Mouse (Mus musculus): Measurements from ENCODE around the gene Raver1.
A peak's percentile ranks its signal among the peaks of the same experiment; 100 is the strongest.

The Raver1 gene

GRCm38 (mm10) chr9:21091707-21092320 is at the start of gene Raver1, which contains the start of gene Gm38431:
Raver1 (minus strand) TSS chr9:21092008.
Gm38431 (minus strand) TSS chr9:21091997.
- DNase-seq, result peak; percentile 94

- no peak for DNase-seq
These were observed 46.6 kb upstream of the Raver1 start for GRCm38 (mm10) chr9:21138386-21138785.

GRCm38 (mm10) chr9:21137229-21137628 is 45.4 kb upstream of the Raver1 start:
- peak; percentile 61 for DNase-seq

GRCm38 (mm10) chr9:21136401-21136800 is 44.6 kb upstream of the Raver1 start:
- no peak for DNase-seq

GRCm38 (mm10) chr9:21135941-21136381 is 44.2 kb upstream of the Raver1 start:
- no peak for DNase-seq

GRCm38 (mm10) chr9:21135329-21135890 is 43.6 kb upstream of the Raver1 start:
- DNase-seq, result no peak

GRCm38 (mm10) chr9:21134595-21135328 is 43.0 kb upstream of the Raver1 start:
- DNase-seq, result no peak

GRCm38 (mm10) chr9:21133064-21133707 is 41.4 kb upstream of the Raver1 start:
- DNase-seq, result no peak

- DNase-seq, result no peak
These were observed 40.4 kb upstream of the Raver1 start for GRCm38 (mm10) chr9:21132102-21132775.

GRCm38 (mm10) chr9:21131059-21131956 is 39.5 kb upstream of the Raver1 start, which contains the start of gene Tyk2:
Tyk2 (minus strand) TSS chr9:21131243.
- DNase-seq, result peak; percentile 83

- no peak for DNase-seq
These were observed 34.4 kb upstream of the Raver1 start for GRCm38 (mm10) chr9:21126259-21126627.

- DNase-seq, result no peak
These were observed 33.9 kb upstream of the Raver1 start for GRCm38 (mm10) chr9:21125502-21126258.

- no peak for DNase-seq
These were observed 33.0 kb upstream of the Raver1 start for GRCm38 (mm10) chr9:21124837-21125236.

GRCm38 (mm10) chr9:21121483-21121882 is 29.7 kb upstream of the Raver1 start:
- no peak for DNase-seq

GRCm38 (mm10) chr9:21117073-21117472 is 25.3 kb upstream of the Raver1 start:
- DNase-seq, result no peak

- DNase-seq, result no peak
These were observed 23.3 kb upstream of the Raver1 start for GRCm38 (mm10) chr9:21115105-21115504.

GRCm38 (mm10) chr9:21114190-21114589 is 22.4 kb upstream of the Raver1 start:
- no peak for DNase-seq

- DNase-seq, result no peak
These were observed 21.9 kb upstream of the Raver1 start for GRCm38 (mm10) chr9:21113751-21114150.

GRCm38 (mm10) chr9:21107607-21108237 is 15.9 kb upstream of the Raver1 start:
- DNase-seq, result no peak

- no peak for DNase-seq
These were observed 14.2 kb upstream of the Raver1 start for GRCm38 (mm10) chr9:21105760-21106564.

Measured in right cerebral cortex, postnatal 4 days (tissue).